Mouse (Mus musculus): ENCODE data around the gene Bpifc. TPM values are rescaled to one million over a fixed set of nuclear protein-coding genes. Genes with fewer than 3 reads are reported as not detected.

Gene Bpifc
- total RNA-seq (2023) = not detected in 4 replicates

DNA sequence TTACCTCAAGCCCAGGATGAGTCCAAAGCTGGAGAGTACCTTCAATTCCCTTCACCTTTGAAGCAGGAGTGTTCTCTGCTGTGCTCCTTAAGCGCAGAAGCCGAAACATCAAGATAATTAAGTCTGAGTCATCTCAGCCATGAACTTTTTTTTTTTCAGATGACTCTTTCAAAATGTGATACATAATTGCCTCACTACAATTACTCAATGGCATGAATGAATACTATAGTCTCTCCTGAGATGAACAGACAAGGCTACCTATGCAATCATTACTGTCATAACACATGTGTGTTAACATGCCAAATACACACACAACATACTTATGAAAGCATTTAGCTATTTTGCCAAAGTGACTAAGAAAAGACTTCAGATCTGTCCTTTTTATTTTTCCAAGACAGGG is at the start of gene Bpifc:
TSS of gene Bpifc (minus strand) at position 115 of the 400 bp plus-strand sequence.

DNA sequence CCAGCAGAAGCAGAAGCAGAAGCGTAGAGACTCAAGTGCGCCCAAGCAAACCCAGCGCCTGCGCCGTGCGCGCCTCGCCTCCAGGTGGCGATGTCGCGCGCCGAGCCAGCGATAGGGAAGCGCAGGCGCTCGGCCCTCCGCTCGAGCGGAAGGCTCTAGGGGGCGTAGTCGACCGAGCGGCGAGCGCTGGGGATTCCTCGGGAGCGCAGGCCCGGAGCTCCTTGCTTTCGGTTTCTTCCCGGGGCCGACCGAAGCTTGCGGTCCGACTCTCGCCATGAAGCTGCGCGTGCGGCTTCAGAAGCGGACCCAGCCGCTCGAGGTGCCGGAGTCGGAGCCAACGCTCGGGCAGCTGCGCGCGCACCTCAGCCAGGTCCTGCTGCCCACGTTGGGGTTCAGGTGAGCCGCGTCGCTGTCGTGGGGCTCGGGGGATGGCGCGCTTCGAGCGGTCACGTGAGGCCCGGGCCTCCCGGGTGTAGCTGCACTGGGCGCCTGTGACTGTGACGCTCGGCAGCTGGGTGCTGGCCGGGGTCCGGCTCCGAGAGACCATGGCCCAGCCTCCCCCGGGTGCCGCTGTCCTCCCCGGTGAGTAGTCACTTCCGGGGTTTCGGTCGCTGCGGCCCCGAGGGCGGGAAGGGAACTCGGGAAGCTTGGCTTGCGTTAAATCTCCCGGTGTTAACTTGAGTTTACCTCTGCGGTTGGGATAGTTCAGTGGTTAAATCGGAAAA is 10.2 kb upstream of the Bpifc start, which contains the start of gene Fbxo7:
TSS of gene Fbxo7 (plus strand) at position 224 of the 725 bp plus-strand sequence.

DNA sequence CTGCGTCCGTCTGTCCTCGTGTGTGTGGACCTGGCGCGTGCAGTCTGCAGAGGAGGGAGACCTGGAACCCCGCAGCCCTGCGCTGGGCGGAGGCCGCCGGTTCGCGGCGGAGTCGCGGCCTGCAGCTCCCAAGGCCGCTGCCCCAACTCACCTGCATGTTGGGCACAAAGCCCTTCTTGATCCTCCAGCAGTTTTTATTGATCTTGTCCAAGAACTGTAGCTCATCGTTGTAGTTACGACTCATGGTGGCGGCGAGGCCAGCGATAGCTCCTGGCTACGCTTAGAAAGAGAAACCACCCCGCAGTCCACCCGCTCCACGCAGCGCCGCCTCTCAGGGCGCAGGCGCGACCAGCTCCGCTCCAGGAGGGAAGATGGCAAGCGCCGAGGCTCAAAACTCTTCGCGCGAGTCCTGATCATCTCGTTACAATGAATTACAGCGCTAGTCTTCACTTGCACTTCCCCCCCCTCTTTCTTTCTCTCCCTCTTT is 54.2 kb downstream of the Bpifc start, which contains the start of gene Rtcb:
TSS of gene Rtcb (minus strand) at position 360 of the 487 bp plus-strand sequence.

GRCm38 (mm10) chr10:85927676-85928445 is 83.8 kb downstream of the Bpifc start, which contains the start of gene Ascl4:
Gene Ascl4 (plus strand): TSS chr10:85927681.

GRCm38 (mm10) chr10:85916498-85917309 is 95.0 kb downstream of the Bpifc start, which contains the start of gene Prdm4:
Gene Prdm4 (minus strand): TSS chr10:85917142.

Other genes with a start within 250 kb of the Bpifc start
- 21.7 to 29.7 TPM (median 29.0 TPM) in 4 replicates for gene Pwp1, start 182.4 kb downstream of the Bpifc start, total RNA-seq (2023)
- 55.7 to 70.8 TPM (median 63.6 TPM) in 4 replicates for gene Prdm4, start 94.8 kb downstream of the Bpifc start, total RNA-seq (2023)
- not detected in 4 replicates for gene Ascl4, start 84.2 kb downstream of the Bpifc start, total RNA-seq (2023)
- 91.0 to 102 TPM (median 96.4 TPM) in 4 replicates for gene Rtcb, start 54.1 kb downstream of the Bpifc start, total RNA-seq (2023)
- 32.3 to 42.6 TPM (median 37.2 TPM) in 4 replicates for gene Fbxo7, start 10.1 kb upstream of the Bpifc start, total RNA-seq (2023)

All from B cell, adult 62 days (primary cell).